Mouse (Mus musculus) stomach, embryonic 16.5 days (tissue): ENCODE measurements around the gene Ppp1r17. TPM values are rescaled to one million over a fixed set of nuclear protein-coding genes. Genes with fewer than 3 reads are reported as not detected.

Source experiments
- ATAC-seq: fragments of 200-750 bp; cut with Nextera tagmentation; 2 replicates; pipeline ENCODE4 v1.8.0; 2017; ENCODE audit warnings: moderate number of reproducible peaks, moderate TSS enrichment; ENCODE audit not compliant: insufficient read depth, low FRiP score
- H3K27ac ChIP-seq: fragments of 300-500 bp; sonication (generic); 2 replicates; pipeline ENCODE4 v1.5.1; 2014; ENCODE audit warnings: low read length
- H3K27me3 ChIP-seq: fragments of 300-500 bp; sonication (generic); 2 replicates; pipeline ENCODE4 v1.6.1; 2014; ENCODE audit warnings: low read length, control low read depth, mixed read lengths; ENCODE audit not compliant: control insufficient read depth, insufficient read depth
- H3K36me3 ChIP-seq: fragments of 300-500 bp; sonication (generic); 2 replicates; pipeline ENCODE4 v1.6.1; 2014; ENCODE audit warnings: low read length; ENCODE audit not compliant: control insufficient read depth, insufficient read depth
- H3K4me1 ChIP-seq: fragments of 300-500 bp; sonication (generic); 2 replicates; pipeline ENCODE4 v1.6.1; 2014; ENCODE audit warnings: low read length, control low read depth, mixed read lengths; ENCODE audit not compliant: control insufficient read depth, insufficient read depth
- H3K4me2 ChIP-seq: fragments of 300-500 bp; sonication (generic); 2 replicates; pipeline ENCODE4 v1.6.1; 2014; ENCODE audit warnings: low read depth, low read length, mixed read lengths
- H3K4me3 ChIP-seq: fragments of 300-500 bp; sonication (generic); replicated peaks from 2 replicates; pipeline ENCODE4 v1.5.1; 2014; ENCODE audit warnings: mild to moderate bottlenecking, low read length
- H3K9ac ChIP-seq: fragments of 300-500 bp; sonication (generic); 2 replicates; pipeline ENCODE4 v1.6.1; 2014; ENCODE audit warnings: low read length
- H3K9me3 ChIP-seq: fragments of 300-500 bp; sonication (generic); replicated peaks from 2 replicates; pipeline ENCODE4 v1.6.1; 2016; ENCODE audit warnings: low read length, control low read depth; ENCODE audit not compliant: control insufficient read depth
- WGBS: fragments of 180-500 bp; shearing (Covaris S2); extraction: QIAGEN DNeasy Blood & Tissue Kit; methylation state at CpG from one replicate; pipeline ENCODE4 v1.1.7; 2014; 5-methylcytosine and 5-hydroxymethylcytosine counted together
- polyA plus RNA-seq: library from polyadenylated mRNA; unstranded; fragments of >200 nt; fragmentation: Nextera tagmentation; extraction: Ambion mirVana; gene quantifications from 2 replicates; pipeline ENCODE4 v1.2.1, GENCODE M21; 2015

The Ppp1r17 gene
- polyA plus RNA-seq, 1 experiment from 2014 or later = 0.56 TPM

GRCm38 (mm10) chr6:56029986-56030385 lies 12.7 kb downstream of the Ppp1r17 start:
- H3K9ac ChIP-seq = no peak overlapping the region
- 64% methylated on average over 5 of the region's 5 CpGs for WGBS
- no peak overlapping the region for H3K4me2 ChIP-seq
- no peaks in the 10 kb centered on the region for H3K4me1 ChIP-seq
- no peaks in the 10 kb centered on the region for H3K27me3 ChIP-seq
- no peaks in the 10 kb centered on the region for H3K36me3 ChIP-seq
- H3K4me3 ChIP-seq = no peak overlapping the region
- H3K9me3 ChIP-seq = no peaks in the 10 kb centered on the region
- ATAC-seq = no peak
- no peak overlapping the region for H3K27ac ChIP-seq

- 77% methylated on average over 2 of the region's 2 CpGs for whole genome bisulfite sequencing
- no peak overlapping the region for H3K27ac ChIP-seq
- H3K36me3 ChIP-seq = no peaks in the 10 kb centered on the region
- H3K27me3 ChIP-seq = no peaks in the 10 kb centered on the region
- no peak overlapping the region for H3K4me3 ChIP-seq
- H3K9me3 ChIP-seq = no peaks in the 10 kb centered on the region
- no peak for ATAC-seq
- H3K9ac ChIP-seq = no peak overlapping the region
- H3K4me2 ChIP-seq = no peak overlapping the region
- no peaks in the 10 kb centered on the region for H3K4me1 ChIP-seq
Measured at GRCm38 (mm10) chr6:56032231-56032630, 14.9 kb downstream of the Ppp1r17 start.

- no peak for ATAC-seq
- no peaks in the 10 kb centered on the region for H3K4me1 ChIP-seq
- H3K9ac ChIP-seq = no peak overlapping the region
- no peaks in the 10 kb centered on the region for H3K27me3 ChIP-seq
- no peaks in the 10 kb centered on the region for H3K9me3 ChIP-seq
- H3K4me3 ChIP-seq = no peak overlapping the region
- no peak overlapping the region for H3K27ac ChIP-seq
- WGBS = 68% methylated on average over 10 of the region's 10 CpGs
- no peak overlapping the region for H3K4me2 ChIP-seq
- no peaks in the 10 kb centered on the region for H3K36me3 ChIP-seq
Measured at GRCm38 (mm10) chr6:56035054-56035453, 17.8 kb downstream of the Ppp1r17 start.

- H3K4me1 ChIP-seq = no peaks in the 10 kb centered on the region
- H3K27me3 ChIP-seq = no peaks in the 10 kb centered on the region
- ATAC-seq = no peak
- no peak overlapping the region for H3K4me2 ChIP-seq
- no peaks in the 10 kb centered on the region for H3K36me3 ChIP-seq
- no peak overlapping the region for H3K4me3 ChIP-seq
- 72% methylated on average over 4 of the region's 4 CpGs for WGBS
- H3K9me3 ChIP-seq = no peaks in the 10 kb centered on the region
- no peak overlapping the region for H3K27ac ChIP-seq
- H3K9ac ChIP-seq = no peak overlapping the region
Measured at GRCm38 (mm10) chr6:56039476-56040055, 22.3 kb downstream of the Ppp1r17 start.

GRCm38 (mm10) chr6:56044270-56044669 lies 27.0 kb downstream of the Ppp1r17 start:
- Histone ChIP-seq H3K4me1 (no peaks in the 10 kb centered on the region), H3K9ac (no peak overlapping the region), H3K27me3 (no peaks in the 10 kb centered on the region), H3K4me2 (no peak overlapping the region), H3K36me3 (no peaks in the 10 kb centered on the region), H3K9me3 (no peaks in the 10 kb centered on the region), H3K4me3 (no peak overlapping the region), H3K27ac (no peak overlapping the region)
- 51% methylated on average over 5 of the region's 5 CpGs for WGBS
- ATAC-seq = no peak

- Histone ChIP-seq H3K36me3 (no peaks in the 10 kb centered on the region), H3K27me3 (no peaks in the 10 kb centered on the region), H3K4me1 (no peaks in the 10 kb centered on the region), H3K4me2 (no peak overlapping the region), H3K9ac (no peak overlapping the region), H3K9me3 (no peaks in the 10 kb centered on the region), H3K27ac (no peak overlapping the region), H3K4me3 (no peak overlapping the region)
- 57% methylated on average over 1 of the region's 1 CpGs for WGBS
- ATAC-seq = no peak
Measured at GRCm38 (mm10) chr6:56044716-56045115, 27.4 kb downstream of the Ppp1r17 start.

- 82% methylated on average over 3 of the region's 3 CpGs for WGBS
- Histone ChIP-seq H3K4me1 (no peaks in the 10 kb centered on the region), H3K36me3 (no peaks in the 10 kb centered on the region), H3K4me3 (no peak overlapping the region), H3K4me2 (no peak overlapping the region), H3K9ac (no peak overlapping the region), H3K9me3 (no peaks in the 10 kb centered on the region), H3K27me3 (no peaks in the 10 kb centered on the region), H3K27ac (no peak overlapping the region)
- ATAC-seq = no peak
Measured at GRCm38 (mm10) chr6:56048580-56048979, 31.3 kb downstream of the Ppp1r17 start.

- 32% methylated on average over 4 of the region's 4 CpGs for WGBS
- Histone ChIP-seq H3K4me2 (no peak overlapping the region), H3K27me3 (no peaks in the 10 kb centered on the region), H3K4me1 (no peaks in the 10 kb centered on the region), H3K4me3 (no peak overlapping the region), H3K9me3 (no peaks in the 10 kb centered on the region), H3K27ac (no peak overlapping the region), H3K9ac (no peak overlapping the region), H3K36me3 (no peaks in the 10 kb centered on the region)
- ATAC-seq = no peak
Measured at GRCm38 (mm10) chr6:56049104-56049503, 31.8 kb downstream of the Ppp1r17 start.

- H3K9ac ChIP-seq = no peak overlapping the region
- H3K4me1 ChIP-seq = no peaks in the 10 kb centered on the region
- no peaks in the 10 kb centered on the region for H3K36me3 ChIP-seq
- no peaks in the 10 kb centered on the region for H3K9me3 ChIP-seq
- H3K27ac ChIP-seq = no peak overlapping the region
- H3K27me3 ChIP-seq = no peaks in the 10 kb centered on the region
- H3K4me2 ChIP-seq = no peak overlapping the region
- no peak overlapping the region for H3K4me3 ChIP-seq
- ATAC-seq = no peak
Measured at GRCm38 (mm10) chr6:56063736-56064135, 46.4 kb downstream of the Ppp1r17 start.
